ENCODE assay signal across 19 mouse cellular contexts in the genomic region with DNA sequence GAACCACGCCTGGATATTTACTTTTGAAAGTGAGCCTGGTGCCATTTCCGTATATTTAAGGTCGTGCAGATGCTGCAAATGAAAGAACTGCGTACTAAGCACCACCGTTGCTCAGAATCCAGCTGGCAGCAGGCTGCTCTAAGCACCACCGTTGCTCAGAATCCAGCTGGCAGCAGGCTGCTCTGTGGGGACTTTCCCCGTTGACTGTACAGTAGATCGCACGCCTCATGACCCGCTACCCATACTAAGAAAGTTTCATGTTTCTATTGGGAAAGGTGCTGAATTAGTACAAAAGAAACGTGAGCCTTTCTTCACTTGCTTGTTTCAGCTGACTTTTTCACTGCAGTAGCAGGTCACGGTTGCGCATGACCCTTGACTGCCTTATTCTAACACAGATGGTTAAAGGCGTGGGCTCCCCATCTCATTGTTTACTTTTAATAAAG. TPM values are rescaled to one million over a fixed set of nuclear protein-coding genes. Genes with fewer than 3 reads are reported as not detected.
DNase-seq lines count a peak whose midpoint lies in the region; TF ChIP-seq lines count a peak whose summit lies in the region.
"Had no signal": no experiment of that assay in that cellular context is flagged by ENCODE, and none has a peak within 500 bp of the region (broad histone marks: within the 10 kb centered on the region; RNA-seq: fewer than 3 reads in every experiment).

No protein-coding gene starts in this region.

- no peaks in the 10 kb centered on the region for H3K9me3 ChIP-seq in CH12.LX (replicated peaks; ENCODE audit: low read length)
- H3K9me3 ChIP-seq: heart, embryonic 10.5 days; hindbrain, embryonic 15.5 days; midbrain, embryonic 15.5 days had no signal

- no peak for TF ChIP-seq CTCF in CH12.LX (conservative IDR thresholded peaks at IDR 0.05 in 1 of 2, IDR thresholded peaks at IDR 0.05 in 1 of 2; ENCODE audit: low read depth in 2 of 2, low read length in 2 of 2)

- in situ Hi-C loops in CH12.LX (cut with MboI; ENCODE audit: low pct_ligation_motif_present, low pct_unique_long_range_greater_than_20kb, low sequenced_read_pairs) = no loop called here

- peak overlapping the region; percentile 84 for H3K27ac ChIP-seq in CH12.LX (ENCODE audit: insufficient read depth, low read depth)
- H3K27ac ChIP-seq: heart, embryonic 10.5 days; hindbrain, embryonic 15.5 days; midbrain, embryonic 15.5 days had no signal

- H3K27me3 ChIP-seq in CH12.LX (replicated peaks) = no peaks in the 10 kb centered on the region
- H3K27me3 ChIP-seq: hindbrain, embryonic 15.5 days; midbrain, embryonic 15.5 days had no signal

- H3K36me3 ChIP-seq in CH12.LX (replicated peaks in 1 of 2; ENCODE audit: control insufficient read depth in 1 of 2, insufficient read depth in 1 of 2, low read length in 1 of 2) = peaks cover 57 to 82% of the 10 kb centered on the region in 2 experiments

- H3K79me2 ChIP-seq in CH12.LX (replicated peaks; ENCODE audit: control insufficient read depth, extremely low read depth, insufficient read depth, poor library complexity, severe bottlenecking) = no peaks in the 10 kb centered on the region

- TF ChIP-seq EP300 in CH12.LX (IDR thresholded peaks at IDR 0.05; ENCODE audit: low read length) = peak; percentile 63

- peak; percentile 4 to 35 for DNase-seq in kidney, postnatal 4 days
- DNase-seq in kidney, postnatal 36 days = no peak
- DNase-seq in CD4-positive helper T cell, adult 2 months (ENCODE audit: low read depth, low spot score) = peak; percentile 65
- peak; percentile 91 for DNase-seq in CH12.LX (ENCODE audit: extremely low read depth)
- DNase-seq in naive thymus-derived CD4-positive, alpha-beta T cell, adult 2 months (ENCODE audit: low read depth) = peak; percentile 18
- DNase-seq in thymus, postnatal 10 days (ENCODE audit: low spot score in 2 of 2) = no peak
- DNase-seq in yolk sac, embryonic 10.5 days (ENCODE audit: low spot score) = no peak
- DNase-seq: adrenal gland, adult 8-10 months; cerebellum, adult 2 months; forebrain, postnatal 0 days; gastrocnemius, postnatal 14 days; kidney, postnatal 14 days; right cerebral cortex, postnatal 14 days; thymus, adult 2 months had no signal

- H3K4me2 ChIP-seq in CH12.LX (ENCODE audit: insufficient read depth, low read depth, poor library complexity, severe bottlenecking) = peak overlapping the region; percentile 53
- H3K4me2 ChIP-seq: hindbrain, embryonic 15.5 days; liver, embryonic 11.5 days; midbrain, embryonic 15.5 days had no signal

- no peak for TF ChIP-seq POLR2A in CH12.LX (IDR thresholded peaks at IDR 0.05; ENCODE audit: low read depth, low read length)

- H3K4me3 ChIP-seq in CH12.LX (replicated peaks in 1 of 3; ENCODE audit: low read depth in 2 of 3, low read length in 2 of 3, poor library complexity in 1 of 3) = peak overlapping the region in 2 of 3 experiments; percentile 12 to 29
- H3K4me3 ChIP-seq: erythroblast, embryonic 14.5 days; heart, embryonic 10.5 days; hindbrain, embryonic 15.5 days; midbrain, embryonic 15.5 days had no signal

- no peak overlapping the region for H3K9ac ChIP-seq in CH12.LX (ENCODE audit: insufficient read depth, low read depth)
- H3K9ac ChIP-seq: forebrain, postnatal 0 days; hindbrain, embryonic 15.5 days; midbrain, embryonic 15.5 days had no signal

- peaks cover 7 to 40% of the 10 kb centered on the region in 2 experiments for H3K4me1 ChIP-seq in CH12.LX (ENCODE audit: control insufficient read depth in 1 of 2, insufficient read depth in 2 of 2)
- H3K4me1 ChIP-seq: hindbrain, embryonic 15.5 days; midbrain, embryonic 15.5 days had no signal

- TF ChIP-seq RAD21 in CH12.LX (IDR thresholded peaks at IDR 0.05; ENCODE audit: low read depth, low read length) = no peak

- dilution Hi-C loops in CH12.LX (cut with MboI; ENCODE audit: extremely low pct_ligation_motif_present, extremely low pct_unique_long_range_greater_than_20kb, low sequenced_read_pairs) = no loop called here

TF ChIP-seq in CH12.LX, 34 proteins besides CTCF, POLR2A, EP300 and RAD21:
- TF ChIP-seq ZC3H11A (IDR thresholded peaks at IDR 0.05; ENCODE audit: low read depth, low read length) = no peak
- peak; percentile 58; the same call in 1 of the 2 replicates for TF ChIP-seq TBP (conservative IDR thresholded peaks at IDR 0.05; ENCODE audit: low read depth, low read length)
- TF ChIP-seq IRF4 (IDR thresholded peaks at IDR 0.05; ENCODE audit: low read depth, low read length) = peak; percentile 79
- TF ChIP-seq ELF1 (IDR thresholded peaks at IDR 0.05; ENCODE audit: low read depth, low read length) = peak; percentile 59
- peak; percentile 87; the same call in 1 of the 2 replicates for TF ChIP-seq RCOR1 (conservative IDR thresholded peaks at IDR 0.05; ENCODE audit: low read depth, low read length)
- peak; percentile 66 for TF ChIP-seq MAX (IDR thresholded peaks at IDR 0.05; ENCODE audit: low read length)
- TF ChIP-seq JUN (IDR thresholded peaks at IDR 0.05; ENCODE audit: insufficient read depth, low read depth, low read length) = no peak
- peak; percentile 52; the same call in 1 of the 2 replicates for TF ChIP-seq UBTF (IDR thresholded peaks at IDR 0.05; ENCODE audit: low read depth, low read length)
- TF ChIP-seq ZKSCAN1 (IDR thresholded peaks at IDR 0.05; ENCODE audit: borderline replicate concordance, low read depth, low read length) = no peak
- TF ChIP-seq USF1 (IDR thresholded peaks at IDR 0.05; ENCODE audit: low read depth, low read length) = no peak
- TF ChIP-seq TCF12 (IDR thresholded peaks at IDR 0.05; ENCODE audit: low read depth, low read length) = peak; percentile 86
- TF ChIP-seq KAT2A (IDR thresholded peaks at IDR 0.05; ENCODE audit: insufficient replicate concordance, low read length) = no peak
- no peak for TF ChIP-seq CHD1 (IDR thresholded peaks at IDR 0.05; ENCODE audit: low read depth, low read length)
- peak; percentile 74 for TF ChIP-seq NRF1 (IDR thresholded peaks at IDR 0.05; ENCODE audit: low read depth, low read length)
- peak; percentile 90; the same call in 1 of the 2 replicates for TF ChIP-seq MEF2A (IDR thresholded peaks at IDR 0.05; ENCODE audit: borderline replicate concordance, low read depth, low read length)
- TF ChIP-seq E2F4 (IDR thresholded peaks at IDR 0.05; ENCODE audit: insufficient replicate concordance, low read depth, low read length) = no peak
- TF ChIP-seq SIN3A (IDR thresholded peaks at IDR 0.05; ENCODE audit: low read length) = peak; percentile 94
- TF ChIP-seq USF2 (conservative IDR thresholded peaks at IDR 0.05; ENCODE audit: low read depth, low read length) = no peak
- no peak for TF ChIP-seq ZNF384 (IDR thresholded peaks at IDR 0.05; ENCODE audit: low read depth, low read length)
- TF ChIP-seq MYC (IDR thresholded peaks at IDR 0.05; ENCODE audit: low read depth, low read length) = peak; percentile 73
- TF ChIP-seq SMC3 (IDR thresholded peaks at IDR 0.05; ENCODE audit: low read depth, low read length) = no peak
- no peak for TF ChIP-seq CHD2 (IDR thresholded peaks at IDR 0.05; ENCODE audit: low read length)
- TF ChIP-seq ETS1 (conservative IDR thresholded peaks at IDR 0.05; ENCODE audit: low read depth, low read length) = peak; percentile 97
- peak; percentile 31; the same call in 1 of the 2 replicates for TF ChIP-seq MXI1 (IDR thresholded peaks at IDR 0.05; ENCODE audit: low read depth, low read length)
- TF ChIP-seq GABPA (IDR thresholded peaks at IDR 0.05; ENCODE audit: insufficient replicate concordance, low read depth, low read length) = no peak
- TF ChIP-seq MAFK (IDR thresholded peaks at IDR 0.05; ENCODE audit: insufficient replicate concordance, low read length) = peak; percentile 36; the same call in 1 of the 2 replicates
- TF ChIP-seq PAX5 (IDR thresholded peaks at IDR 0.05; ENCODE audit: low read length) = no peak
- TF ChIP-seq NELFE (IDR thresholded peaks at IDR 0.05; ENCODE audit: low read depth, low read length) = no peak
- peak; percentile 100 for TF ChIP-seq BHLHE40 (IDR thresholded peaks at IDR 0.05; ENCODE audit: low read depth, low read length)
- peak; percentile 36; the same call in 1 of the 2 replicates for TF ChIP-seq JUND (conservative IDR thresholded peaks at IDR 0.05; ENCODE audit: low read depth, low read length)
- TF ChIP-seq HCFC1 (IDR thresholded peaks at IDR 0.05; ENCODE audit: low read depth, low read length) = no peak
- TF ChIP-seq POLR2AphosphoS2 (IDR thresholded peaks at IDR 0.05; ENCODE audit: low read depth, low read length) = no peak
- no peak for TF ChIP-seq ZMIZ1 (IDR thresholded peaks at IDR 0.05; ENCODE audit: low read depth, low read length)
- TF ChIP-seq MAZ (IDR thresholded peaks at IDR 0.05; ENCODE audit: low read depth, low read length) = 0 out of 2 replicates have a peak, but pooled peaks have one; percentile 40

RNA-seq across cellular contexts. Expression of a gene that starts 38.6 kb away (rescaled TPM):
- total RNA-seq in CH12.LX (2012; rRNA removed) = 28.0 and 28.2 TPM in 2 replicates
- 48.4 and 51.1 TPM in 2 replicates for total RNA-seq in CH12.LX (2014; rRNA removed)
- 111 and 133 TPM in 2 replicates for polyA plus RNA-seq in CH12.LX (2012; ENCODE audit: insufficient read length, low read depth)

Comparison
In these comparisons a context has a peak if more than half of its experiments do, and no peak if none do; other contexts are left out.
1. DNase-seq: peak in kidney, postnatal 4 days (2 of 2), CD4-positive helper T cell, adult 2 months (single experiment), CH12.LX (single experiment) and naive thymus-derived CD4-positive, alpha-beta T cell, adult 2 months (single experiment); none in kidney, postnatal 36 days (0 of 2), thymus, postnatal 10 days (0 of 2) and yolk sac, embryonic 10.5 days (single experiment).